Mouse (Mus musculus): ENCODE results near the gene Arl6. TPM values are rescaled to one million over a fixed set of nuclear protein-coding genes. Genes with fewer than 3 reads are reported as not detected.
A peak's percentile ranks its signal among the peaks of the same experiment; 100 is the strongest.

The Arl6 gene
- polyA plus RNA-seq, 1 experiment from 2014 or later, result 22.6 TPM

- Histone ChIP-seq H3K27ac (ENCODE audit: poor library complexity, severe bottlenecking) (no peak overlapping the region), H3K4me1 (replicated peaks) (no peaks in the 10 kb centered on the region), H3K4me3 (no peak overlapping the region), H3K4me2 (no peak overlapping the region), H3K27me3 (replicated peaks) (no peaks in the 10 kb centered on the region), H3K9me3 (replicated peaks) (no peaks in the 10 kb centered on the region), H3K36me3 (no peaks in the 10 kb centered on the region), H3K9ac (no peak overlapping the region)
- 80% methylated on average over 1 of the region's 1 CpGs for WGBS
- no peak for ATAC-seq (ENCODE audit: insufficient number of reproducible peaks, low FRiP score)
These were observed 28.4 kb downstream of the Arl6 start for GRCm38 (mm10) chr16:59610750-59611149.

GRCm38 (mm10) chr16:59604078-59604781 is 35.0 kb downstream of the Arl6 start:
- H3K4me1 ChIP-seq (replicated peaks), result no peaks in the 10 kb centered on the region
- no peak overlapping the region for H3K27ac ChIP-seq (ENCODE audit: poor library complexity, severe bottlenecking)
- 75% methylated on average over 15 of the region's 15 CpGs for whole genome bisulfite sequencing
- no peak overlapping the region for H3K4me3 ChIP-seq
- H3K9me3 ChIP-seq (replicated peaks), result no peaks in the 10 kb centered on the region
- H3K36me3 ChIP-seq, result no peaks in the 10 kb centered on the region
- ATAC-seq (ENCODE audit: insufficient number of reproducible peaks, low FRiP score), result no peak
- H3K9ac ChIP-seq, result no peak overlapping the region
- no peak overlapping the region for H3K4me2 ChIP-seq
- no peaks in the 10 kb centered on the region for H3K27me3 ChIP-seq (replicated peaks)

GRCm38 (mm10) chr16:59600311-59601251 is 38.6 kb downstream of the Arl6 start, which contains the start of gene Crybg3:
TSS of gene Crybg3 (minus strand) at chr16:59600979.
- peak within 1 kb of the TSS; percentile 95 for H3K27ac ChIP-seq (ENCODE audit: poor library complexity, severe bottlenecking)
- peak within 1 kb of the TSS; percentile 95 for H3K9ac ChIP-seq
- H3K4me3 ChIP-seq, result peak within 1 kb of the TSS; percentile 85
- ATAC-seq (ENCODE audit: insufficient number of reproducible peaks, low FRiP score), result peak; percentile 92
- no peaks in the 10 kb centered on the region for H3K36me3 ChIP-seq
- peaks cover 34% of the 10 kb centered on the region for H3K4me1 ChIP-seq (replicated peaks)
- H3K9me3 ChIP-seq (replicated peaks), result no peaks in the 10 kb centered on the region
- H3K4me2 ChIP-seq, result peak within 1 kb of the TSS; percentile 69
- WGBS, result under 1% methylated on average over 62 of the region's 90 CpGs
- no peaks in the 10 kb centered on the region for H3K27me3 ChIP-seq (replicated peaks)

GRCm38 (mm10) chr16:59599411-59600265 is 39.6 kb downstream of the Arl6 start:
- no peak for ATAC-seq (ENCODE audit: insufficient number of reproducible peaks, low FRiP score)
- peak overlapping the region; percentile 95 for H3K9ac ChIP-seq
- peak overlapping the region; percentile 69 for H3K4me2 ChIP-seq
- peak overlapping the region; percentile 95 for H3K27ac ChIP-seq (ENCODE audit: poor library complexity, severe bottlenecking)
- 11% methylated on average over 17 of the region's 17 CpGs for WGBS
- no peaks in the 10 kb centered on the region for H3K9me3 ChIP-seq (replicated peaks)
- peak overlapping the region; percentile 85 for H3K4me3 ChIP-seq
- H3K27me3 ChIP-seq (replicated peaks), result no peaks in the 10 kb centered on the region
- peaks cover 42% of the 10 kb centered on the region for H3K4me1 ChIP-seq (replicated peaks)
- H3K36me3 ChIP-seq, result no peaks in the 10 kb centered on the region

GRCm38 (mm10) chr16:59598997-59599396 is 40.2 kb downstream of the Arl6 start:
- Histone ChIP-seq H3K36me3 (no peaks in the 10 kb centered on the region), H3K4me3 (peak overlapping the region; percentile 85), H3K27me3 (replicated peaks) (no peaks in the 10 kb centered on the region), H3K4me2 (peak overlapping the region; percentile 69), H3K9ac (peak overlapping the region; percentile 95), H3K9me3 (replicated peaks) (no peaks in the 10 kb centered on the region), H3K27ac (ENCODE audit: poor library complexity, severe bottlenecking) (peak overlapping the region; percentile 88), H3K4me1 (replicated peaks) (peaks cover 46% of the 10 kb centered on the region)
- no peak for ATAC-seq (ENCODE audit: insufficient number of reproducible peaks, low FRiP score)
- WGBS, result 21% methylated on average over 4 of the region's 4 CpGs

- Histone ChIP-seq H3K27me3 (replicated peaks) (no peaks in the 10 kb centered on the region), H3K9ac (no peak overlapping the region), H3K4me2 (peak overlapping the region; percentile 20), H3K4me3 (no peak overlapping the region), H3K9me3 (replicated peaks) (no peaks in the 10 kb centered on the region), H3K27ac (ENCODE audit: poor library complexity, severe bottlenecking) (peak overlapping the region; percentile 51), H3K36me3 (no peaks in the 10 kb centered on the region), H3K4me1 (replicated peaks) (peaks cover 52% of the 10 kb centered on the region)
- 89% methylated on average over 6 of the region's 6 CpGs for WGBS
- no peak for ATAC-seq (ENCODE audit: insufficient number of reproducible peaks, low FRiP score)
These were observed 41.9 kb downstream of the Arl6 start for GRCm38 (mm10) chr16:59597256-59597655.

GRCm38 (mm10) chr16:59594714-59595113 is 44.5 kb downstream of the Arl6 start:
- no peak overlapping the region for H3K4me2 ChIP-seq
- no peak overlapping the region for H3K9ac ChIP-seq

GRCm38 (mm10) chr16:59590790-59591189 is 48.4 kb downstream of the Arl6 start:
- H3K27me3 ChIP-seq (replicated peaks), result no peaks in the 10 kb centered on the region
- H3K4me2 ChIP-seq, result peak overlapping the region; percentile 16
- no peak for ATAC-seq (ENCODE audit: insufficient number of reproducible peaks, low FRiP score)
- peaks cover 71% of the 10 kb centered on the region for H3K4me1 ChIP-seq (replicated peaks)
- H3K9ac ChIP-seq, result no peak overlapping the region
- no peak overlapping the region for H3K4me3 ChIP-seq
- no peaks in the 10 kb centered on the region for H3K36me3 ChIP-seq
- no peaks in the 10 kb centered on the region for H3K9me3 ChIP-seq (replicated peaks)
- peak overlapping the region; percentile 57; the same call in 1 of the 2 replicates for H3K27ac ChIP-seq (ENCODE audit: poor library complexity, severe bottlenecking)
- WGBS, result 32% methylated on average over 6 of the region's 6 CpGs

More at GRCm38 (mm10) chr16:59594714-59595113, 44.5 kb downstream of the Arl6 start:
- Histone ChIP-seq H3K9me3 (replicated peaks) (no peaks in the 10 kb centered on the region), H3K27ac (ENCODE audit: poor library complexity, severe bottlenecking) (peak overlapping the region; percentile 59; the same call in 1 of the 2 replicates), H3K4me1 (replicated peaks) (peaks cover 67% of the 10 kb centered on the region), H3K27me3 (replicated peaks) (no peaks in the 10 kb centered on the region), H3K4me3 (no peak overlapping the region), H3K36me3 (no peaks in the 10 kb centered on the region)
- 60% methylated on average over 3 of the region's 3 CpGs for WGBS
- ATAC-seq (ENCODE audit: insufficient number of reproducible peaks, low FRiP score), result no peak

- Histone ChIP-seq H3K4me3 (no peak overlapping the region), H3K4me2 (peak overlapping the region; percentile 45), H3K9me3 (replicated peaks) (no peaks in the 10 kb centered on the region), H3K4me1 (replicated peaks) (peaks cover 64% of the 10 kb centered on the region), H3K36me3 (no peaks in the 10 kb centered on the region), H3K27ac (ENCODE audit: poor library complexity, severe bottlenecking) (peak overlapping the region; percentile 92), H3K27me3 (replicated peaks) (no peaks in the 10 kb centered on the region), H3K9ac (peak overlapping the region; percentile 13; the same call in 1 of the 2 replicates)
- no peak for ATAC-seq (ENCODE audit: insufficient number of reproducible peaks, low FRiP score)
- WGBS, result 69% methylated on average over 13 of the region's 13 CpGs
These were observed 50.7 kb downstream of the Arl6 start for GRCm38 (mm10) chr16:59588351-59589025.

GRCm38 (mm10) chr16:59587816-59588215 is 51.4 kb downstream of the Arl6 start:
- Histone ChIP-seq H3K27me3 (replicated peaks) (no peaks in the 10 kb centered on the region), H3K9me3 (replicated peaks) (no peaks in the 10 kb centered on the region), H3K27ac (ENCODE audit: poor library complexity, severe bottlenecking) (peak overlapping the region; percentile 92), H3K4me1 (replicated peaks) (peaks cover 63% of the 10 kb centered on the region), H3K4me2 (peak overlapping the region; percentile 45), H3K9ac (peak overlapping the region; percentile 13; the same call in 1 of the 2 replicates), H3K36me3 (no peaks in the 10 kb centered on the region), H3K4me3 (no peak overlapping the region)
- WGBS, result 22% methylated on average over 10 of the region's 10 CpGs
- ATAC-seq (ENCODE audit: insufficient number of reproducible peaks, low FRiP score), result peak; percentile 85

All from heart, embryonic 12.5 days (tissue).